Mouse (Mus musculus) thymus, adult 2 months (tissue): ENCODE results near the gene Fam124b. TPM values are rescaled to one million over a fixed set of nuclear protein-coding genes. Genes with fewer than 3 reads are reported as not detected.

Source experiments
- DNase-seq: peaks from one replicate; pipeline ENCODE4 v3.0.0; 2021
- H3K27ac ChIP-seq: fragments of 200-500 bp; 2 replicates; pipeline ENCODE4 v1.5.1; 2012; ENCODE audit warnings: low read length, control low read depth; ENCODE audit not compliant: control insufficient read depth, insufficient read depth
- H3K27me3 ChIP-seq: fragments of 200-500 bp; 2 replicates; pipeline ENCODE4 v1.6.1; 2012; ENCODE audit warnings: mild to moderate bottlenecking, low read length, moderate library complexity, mixed read lengths; ENCODE audit not compliant: control insufficient read depth, insufficient read depth
- H3K36me3 ChIP-seq: fragments of 200-500 bp; 2 replicates; pipeline ENCODE4 v1.6.1; 2012; ENCODE audit warnings: mild to moderate bottlenecking, low read length, moderate library complexity; ENCODE audit not compliant: control insufficient read depth, insufficient read depth
- H3K4me1 ChIP-seq: fragments of 200-500 bp; replicated peaks from 2 replicates; pipeline ENCODE4 v1.6.1; 2012; ENCODE audit warnings: low read length; ENCODE audit not compliant: control insufficient read depth, insufficient read depth
- H3K4me3 ChIP-seq: fragments of 200-500 bp; 2 replicates; pipeline ENCODE4 v1.5.1; 2012; ENCODE audit warnings: mild to moderate bottlenecking, low read length, control low read depth, moderate library complexity; ENCODE audit not compliant: control insufficient read depth, insufficient read depth
- CTCF ChIP-seq: fragments of 200-500 bp; IDR thresholded peaks from 2 replicates; pipeline ENCODE4 v1.5.1; 2012; ENCODE audit warnings: mild to moderate bottlenecking, control low read depth, low read length, moderate library complexity, borderline replicate concordance; ENCODE audit not compliant: control insufficient read depth, poor library complexity, insufficient read depth; ENCODE audit errors: extremely low read depth
- POLR2A ChIP-seq: fragments of 200-500 bp; IDR thresholded peaks from 2 replicates; pipeline ENCODE4 v1.6.1; 2012; ENCODE audit warnings: mild to moderate bottlenecking, low read length, control low read depth, moderate library complexity; ENCODE audit not compliant: control insufficient read depth, poor library complexity, insufficient read depth; ENCODE audit errors: extremely low read depth
- WGBS: fragments of 180-500 bp; shearing (Covaris S2); methylation state at CpG from one replicate; pipeline ENCODE4 v1.1.7; 2018; 5-methylcytosine and 5-hydroxymethylcytosine counted together
- polyA plus RNA-seq: library from polyadenylated mRNA; depleted of rRNA; stranded (reverse); fragments of >200 nt; gene quantifications from 2 replicates; pipeline ENCODE4 v1.2.3, GENCODE M21; 2012

Fam124b gene
- polyA plus RNA-seq, 1 experiment, result 0.39 TPM

DNA sequence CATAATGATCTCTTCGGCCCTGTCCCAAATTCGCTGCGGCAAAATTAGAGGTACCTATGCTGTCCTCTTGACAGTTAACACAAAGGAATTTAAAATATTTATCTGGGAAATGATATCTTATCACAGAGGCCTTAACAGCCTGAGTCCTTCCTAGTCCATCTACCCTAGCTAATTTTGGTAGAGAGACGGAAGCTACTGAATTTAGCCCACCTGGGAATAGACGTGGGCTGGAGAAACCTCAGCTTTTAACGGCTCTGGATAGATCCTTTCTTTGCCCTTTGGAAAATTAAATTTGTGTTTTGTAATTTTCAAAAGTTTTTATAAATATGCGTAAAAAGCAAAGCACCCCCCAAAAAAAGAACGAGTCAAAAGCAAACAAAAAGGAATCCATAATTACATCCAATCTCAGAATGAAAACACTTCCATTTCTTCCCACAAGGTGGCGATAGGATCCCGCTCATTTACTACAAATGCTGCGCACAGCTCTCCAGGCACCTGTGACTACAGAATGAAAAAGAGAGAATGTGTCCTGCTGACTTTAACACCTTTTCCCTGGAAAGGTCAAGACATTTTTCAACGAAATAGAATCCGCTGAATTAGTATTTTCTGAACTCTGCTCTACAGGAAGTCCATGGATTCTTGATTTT is 37.4 kb downstream of the Fam124b start:
- 45% methylated on average over 13 of the region's 13 CpGs for WGBS
- Histone ChIP-seq H3K36me3 (no peaks in the 10 kb centered on the region), H3K4me3 (no peak overlapping the region), H3K27me3 (no peaks in the 10 kb centered on the region), H3K27ac (no peak overlapping the region), H3K4me1 (no peaks in the 10 kb centered on the region)
- TF ChIP-seq POLR2A (no peak), CTCF (no peak)
- DNase-seq, result peak; percentile 61

DNA sequence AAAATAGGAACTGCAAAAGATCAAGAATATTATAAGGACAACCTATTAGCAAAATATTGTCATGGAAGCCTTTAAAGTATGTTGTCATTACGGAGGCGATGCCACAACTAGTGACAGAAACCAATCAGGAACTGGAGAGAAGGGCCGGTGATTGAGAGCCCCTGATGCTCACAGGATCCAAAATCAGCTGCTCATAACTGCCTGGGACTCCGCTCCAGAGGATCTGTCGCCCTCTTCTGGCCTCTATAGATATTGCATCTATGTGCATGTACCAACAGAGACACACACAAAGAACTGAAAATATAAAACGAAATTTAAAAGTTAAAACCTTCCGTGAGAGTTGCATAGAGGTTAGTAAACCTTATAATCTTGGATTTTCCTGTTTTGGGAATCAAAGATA is 38.1 kb downstream of the Fam124b start:
- 72% methylated on average over 7 of the region's 7 CpGs for WGBS

DNA sequence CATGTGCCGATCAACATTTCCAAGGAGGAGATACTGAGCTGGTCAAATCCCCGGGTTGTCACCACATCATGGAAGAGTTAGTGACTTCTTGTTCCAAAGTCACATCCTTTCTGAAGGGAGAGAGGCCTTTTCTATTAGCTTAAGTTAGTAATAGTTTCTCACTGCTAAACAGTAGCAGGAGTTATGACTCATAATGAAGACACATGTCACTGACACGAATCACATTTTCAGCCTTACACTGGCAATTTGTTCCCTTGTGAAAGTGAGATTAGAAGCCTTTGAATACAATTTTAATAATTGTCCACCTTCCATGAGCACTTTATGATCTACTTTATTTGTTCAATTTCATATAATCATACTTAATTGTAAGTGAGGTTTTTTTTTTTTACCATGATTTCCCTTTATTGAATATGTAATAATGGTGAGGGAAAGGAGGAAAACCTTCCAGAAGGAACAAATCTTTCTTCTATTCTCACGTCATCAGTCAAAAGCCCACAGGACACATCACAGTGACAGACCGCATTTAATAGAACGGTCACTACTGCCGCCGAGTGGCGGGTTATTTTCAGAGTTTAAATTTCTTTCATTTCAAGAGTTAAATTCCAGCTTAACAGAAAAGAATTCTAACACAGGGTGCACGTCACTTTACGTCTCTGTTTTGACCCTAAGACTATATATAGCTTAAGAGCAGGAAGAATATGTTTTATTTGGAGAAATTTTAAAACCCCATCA is 40.5 kb downstream of the Fam124b start:
- no peak overlapping the region for H3K27ac ChIP-seq
- H3K4me1 ChIP-seq, result no peaks in the 10 kb centered on the region
- WGBS, result 62% methylated on average over 11 of the region's 11 CpGs
- no peak for DNase-seq
- H3K36me3 ChIP-seq, result no peaks in the 10 kb centered on the region
- TF ChIP-seq CTCF, result no peak
- no peak for TF ChIP-seq POLR2A
- H3K4me3 ChIP-seq, result no peak overlapping the region
- no peaks in the 10 kb centered on the region for H3K27me3 ChIP-seq

More for the DNA sequence above, 38.1 kb downstream of the Fam124b start:
- TF ChIP-seq CTCF (no peak), POLR2A (no peak)
- Histone ChIP-seq H3K4me1 (no peaks in the 10 kb centered on the region), H3K4me3 (no peak overlapping the region), H3K27me3 (no peaks in the 10 kb centered on the region), H3K27ac (no peak overlapping the region), H3K36me3 (no peaks in the 10 kb centered on the region)
- peak; percentile 17 for DNase-seq

DNA sequence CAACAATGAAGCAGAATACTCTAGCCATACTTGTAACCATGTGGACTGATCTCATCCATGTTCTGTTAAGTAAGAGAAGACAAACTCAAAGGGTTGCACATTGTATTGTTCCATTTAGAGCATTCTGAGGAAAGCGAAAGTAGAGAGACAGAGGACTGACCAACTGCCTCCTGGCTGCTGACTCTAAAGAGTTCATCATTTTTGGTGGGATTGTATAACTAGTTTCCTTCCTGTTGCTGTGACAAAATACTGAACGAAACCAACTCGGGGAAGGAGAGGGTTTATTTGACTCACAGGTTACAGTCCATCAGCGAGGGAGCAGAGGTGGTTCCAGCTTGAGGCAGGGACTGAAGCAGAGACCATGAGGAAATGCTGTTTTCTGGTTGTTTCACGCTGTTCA is 50.6 kb downstream of the Fam124b start:
- Histone ChIP-seq H3K36me3 (no peaks in the 10 kb centered on the region), H3K4me3 (no peak overlapping the region), H3K4me1 (no peaks in the 10 kb centered on the region), H3K27ac (no peak overlapping the region), H3K27me3 (no peaks in the 10 kb centered on the region)
- WGBS, result 24% methylated on average over 5 of the region's 5 CpGs
- DNase-seq, result no peak
- TF ChIP-seq POLR2A (no peak), CTCF (no peak)

DNA sequence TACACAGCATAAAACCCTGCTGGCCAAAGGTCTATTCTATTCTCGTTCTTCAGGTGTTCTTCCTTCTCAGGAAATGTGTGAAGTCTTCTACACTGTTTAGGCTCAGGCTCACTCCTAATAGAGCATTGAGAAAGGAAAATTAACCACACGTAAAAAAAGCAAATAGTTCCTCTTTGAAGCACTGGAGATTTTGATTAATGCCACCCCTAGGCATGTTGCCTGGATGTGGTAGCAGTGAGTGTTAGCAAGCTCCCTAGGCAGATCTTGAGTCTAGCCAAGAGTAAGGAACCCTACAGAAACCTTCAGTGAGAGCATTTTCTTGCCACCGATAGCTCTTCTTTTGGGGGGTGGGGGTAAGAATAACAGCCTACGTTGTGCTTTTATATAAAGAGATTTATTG is 51.7 kb downstream of the Fam124b start:
- H3K27me3 ChIP-seq, result no peaks in the 10 kb centered on the region
- WGBS, result 70% methylated on average over 4 of the region's 4 CpGs
- no peaks in the 10 kb centered on the region for H3K36me3 ChIP-seq

DNA sequence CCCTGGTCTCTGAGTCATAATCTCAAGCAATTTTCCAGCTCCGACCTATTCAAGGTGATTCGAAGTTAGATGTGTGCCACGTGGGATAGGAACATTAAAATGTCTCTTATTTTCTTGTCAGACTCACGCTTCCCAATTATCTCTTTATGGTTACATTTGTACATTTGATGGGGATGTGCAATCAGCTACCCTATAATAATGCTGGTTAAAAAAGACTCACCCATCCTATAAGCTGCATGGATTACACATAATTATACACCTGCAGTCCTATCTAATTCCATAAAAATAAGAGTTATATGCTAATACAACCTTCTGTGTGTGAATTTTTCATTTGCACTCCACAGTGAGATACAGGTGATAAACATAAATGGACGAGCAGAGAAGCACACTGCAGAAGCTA is 52.9 kb downstream of the Fam124b start:
- Histone ChIP-seq H3K27ac (no peak overlapping the region), H3K27me3 (no peaks in the 10 kb centered on the region), H3K4me1 (no peaks in the 10 kb centered on the region), H3K4me3 (no peak overlapping the region), H3K36me3 (no peaks in the 10 kb centered on the region)
- 93% methylated on average over 5 of the region's 5 CpGs for whole genome bisulfite sequencing
- no peak for DNase-seq
- TF ChIP-seq CTCF (no peak), POLR2A (no peak)

More for the DNA sequence above, 51.7 kb downstream of the Fam124b start:
- no peak overlapping the region for H3K27ac ChIP-seq
- DNase-seq, result no peak
- H3K4me1 ChIP-seq, result no peaks in the 10 kb centered on the region
- TF ChIP-seq CTCF (no peak), POLR2A (no peak)
- no peak overlapping the region for H3K4me3 ChIP-seq
